Mouse (Mus musculus): Measurements from ENCODE around the gene Slc17a7. TPM values are rescaled to one million over a fixed set of nuclear protein-coding genes. Genes with fewer than 3 reads are reported as not detected.

Slc17a7 gene
- polyA plus RNA-seq, 1 experiment from 2014 or later = 3.6 TPM

DNA sequence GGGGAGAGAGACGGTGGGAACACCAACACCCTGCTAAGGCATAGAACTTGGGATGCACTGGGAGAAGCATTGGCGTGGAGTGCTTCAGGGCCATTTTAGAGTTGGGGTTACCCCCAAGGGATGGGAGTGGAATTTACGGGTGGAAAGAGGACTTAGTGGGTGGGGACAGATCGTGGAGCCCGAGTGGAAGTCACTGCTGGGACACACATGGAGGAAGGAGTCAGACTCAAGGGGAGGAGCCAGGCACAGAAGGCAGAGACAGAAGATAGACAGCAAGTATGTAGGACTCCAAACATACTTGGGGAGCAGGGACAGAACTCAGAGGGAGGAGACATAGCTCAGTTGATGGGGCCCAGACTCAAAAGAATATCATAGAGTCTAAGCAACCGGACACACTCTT lies 1.2 kb upstream of the Slc17a7 start:
- H3K9ac ChIP-seq (ENCODE audit: low read length) = no peak overlapping the region
- H3K27ac ChIP-seq (ENCODE audit: low read depth, low read length) = no peak overlapping the region
- DNase-seq (ENCODE audit: low spot score) (no peak), ATAC-seq (replicated peaks; ENCODE audit: low FRiP score) (no peak; the same call in none of the 2 replicates)
- peaks cover 49% of the 10 kb centered on the region for H3K27me3 ChIP-seq (ENCODE audit: control insufficient read depth, insufficient read depth, low read length)
- H3K36me3 ChIP-seq (ENCODE audit: control insufficient read depth, insufficient read depth, low read length) = no peaks in the 10 kb centered on the region
- peak overlapping the region; percentile 31; the same call in 1 of the 2 replicates for H3K4me3 ChIP-seq (ENCODE audit: low read depth, low read length)
- H3K4me2 ChIP-seq (ENCODE audit: low read depth, low read length, severe bottlenecking) = peak overlapping the region; percentile 64; the same call in 1 of the 2 replicates
- WGBS = 27% methylated on average over 6 of the region's 6 CpGs
- H3K4me1 ChIP-seq (replicated peaks; ENCODE audit: control insufficient read depth, insufficient read depth, low read length) = peaks cover 5% of the 10 kb centered on the region; the same call in 1 of the 2 replicates
- no peaks in the 10 kb centered on the region for H3K9me3 ChIP-seq (ENCODE audit: control insufficient read depth, low read length)

- Histone ChIP-seq H3K4me3 (ENCODE audit: low read depth, low read length) (no peak overlapping the region), H3K27ac (ENCODE audit: low read depth, low read length) (no peak overlapping the region), H3K9ac (ENCODE audit: low read length) (no peak overlapping the region), H3K4me1 (replicated peaks; ENCODE audit: control insufficient read depth, insufficient read depth, low read length) (peaks cover 5% of the 10 kb centered on the region; the same call in 1 of the 2 replicates), H3K27me3 (ENCODE audit: control insufficient read depth, insufficient read depth, low read length) (peaks cover 55% of the 10 kb centered on the region), H3K9me3 (ENCODE audit: control insufficient read depth, low read length) (no peaks in the 10 kb centered on the region), H3K36me3 (ENCODE audit: control insufficient read depth, insufficient read depth, low read length) (no peaks in the 10 kb centered on the region), H3K4me2 (ENCODE audit: low read depth, low read length, severe bottlenecking) (no peak overlapping the region)
- 70% methylated on average over 9 of the region's 9 CpGs for WGBS
- DNase-seq (ENCODE audit: low spot score) (no peak), ATAC-seq (replicated peaks; ENCODE audit: low FRiP score) (no peak)
Measured at GRCm38 (mm10) chr7:45162996-45163615, 643 bp upstream of the Slc17a7 start.

- Histone ChIP-seq H3K4me2 (ENCODE audit: low read depth, low read length, severe bottlenecking) (no peak overlapping the region), H3K9ac (ENCODE audit: low read length) (no peak overlapping the region), H3K4me1 (replicated peaks; ENCODE audit: control insufficient read depth, insufficient read depth, low read length) (peaks cover 5% of the 10 kb centered on the region; the same call in 1 of the 2 replicates), H3K27ac (ENCODE audit: low read depth, low read length) (no peak overlapping the region), H3K27me3 (ENCODE audit: control insufficient read depth, insufficient read depth, low read length) (peaks cover 70% of the 10 kb centered on the region), H3K4me3 (ENCODE audit: low read depth, low read length) (no peak overlapping the region), H3K9me3 (ENCODE audit: control insufficient read depth, low read length) (peaks cover 3% of the 10 kb centered on the region), H3K36me3 (ENCODE audit: control insufficient read depth, insufficient read depth, low read length) (no peaks in the 10 kb centered on the region)
- DNase-seq (ENCODE audit: low spot score) = no peak
- ATAC-seq (replicated peaks; ENCODE audit: low FRiP score) = no peak
- 71% methylated on average over 5 of the region's 5 CpGs for WGBS
Measured at GRCm38 (mm10) chr7:45164833-45165232, 1.1 kb downstream of the Slc17a7 start.

DNA sequence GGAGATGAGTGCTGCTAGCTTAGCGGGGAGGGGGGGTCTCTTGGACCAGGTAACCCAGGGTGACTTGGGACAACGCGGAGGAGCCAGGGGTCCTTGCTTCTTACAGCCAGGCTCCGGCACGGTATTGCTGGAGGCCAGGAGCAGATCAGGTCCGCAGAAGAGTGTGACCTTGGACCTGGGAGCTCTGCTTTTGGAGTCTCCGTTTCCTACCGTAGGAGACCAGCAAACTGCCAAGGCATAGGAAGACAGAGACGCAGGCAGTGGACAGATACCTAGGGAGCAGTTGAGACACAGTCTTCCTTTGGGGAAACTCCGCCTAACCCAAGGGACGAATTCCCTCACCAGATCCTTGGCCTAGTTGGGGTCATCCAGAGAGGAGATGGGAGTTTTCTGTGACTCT lies 2.0 kb downstream of the Slc17a7 start:
- Histone ChIP-seq H3K9ac (ENCODE audit: low read length) (no peak overlapping the region), H3K36me3 (ENCODE audit: control insufficient read depth, insufficient read depth, low read length) (no peaks in the 10 kb centered on the region), H3K9me3 (ENCODE audit: control insufficient read depth, low read length) (peaks cover 7% of the 10 kb centered on the region), H3K4me3 (ENCODE audit: low read depth, low read length) (no peak overlapping the region), H3K4me1 (replicated peaks; ENCODE audit: control insufficient read depth, insufficient read depth, low read length) (peaks cover 5% of the 10 kb centered on the region; the same call in 1 of the 2 replicates), H3K27ac (ENCODE audit: low read depth, low read length) (no peak overlapping the region), H3K4me2 (ENCODE audit: low read depth, low read length, severe bottlenecking) (no peak overlapping the region), H3K27me3 (ENCODE audit: control insufficient read depth, insufficient read depth, low read length) (peaks cover 72% of the 10 kb centered on the region)
- DNase-seq (ENCODE audit: low spot score) = no peak
- WGBS = 44% methylated on average over 11 of the region's 11 CpGs
- no peak for ATAC-seq (replicated peaks; ENCODE audit: low FRiP score)

GRCm38 (mm10) chr7:45166950-45167401 lies 3.2 kb downstream of the Slc17a7 start:
- DNase-seq (ENCODE audit: low spot score) (no peak), ATAC-seq (replicated peaks; ENCODE audit: low FRiP score) (no peak)
- Histone ChIP-seq H3K27me3 (ENCODE audit: control insufficient read depth, insufficient read depth, low read length) (peaks cover 72% of the 10 kb centered on the region), H3K4me3 (ENCODE audit: low read depth, low read length) (no peak overlapping the region), H3K9ac (ENCODE audit: low read length) (no peak overlapping the region), H3K36me3 (ENCODE audit: control insufficient read depth, insufficient read depth, low read length) (no peaks in the 10 kb centered on the region), H3K27ac (ENCODE audit: low read depth, low read length) (0 out of 2 replicates have a peak overlapping the region, but pooled peaks have one; percentile 12), H3K4me2 (ENCODE audit: low read depth, low read length, severe bottlenecking) (no peak overlapping the region), H3K4me1 (replicated peaks; ENCODE audit: control insufficient read depth, insufficient read depth, low read length) (peaks cover 4% of the 10 kb centered on the region; the same call in 1 of the 2 replicates), H3K9me3 (ENCODE audit: control insufficient read depth, low read length) (peaks cover 7% of the 10 kb centered on the region)
- whole genome bisulfite sequencing = 25% methylated on average over 10 of the region's 10 CpGs

- Histone ChIP-seq H3K9ac (ENCODE audit: low read length) (no peak overlapping the region), H3K27me3 (ENCODE audit: control insufficient read depth, insufficient read depth, low read length) (peaks cover 68% of the 10 kb centered on the region), H3K27ac (ENCODE audit: low read depth, low read length) (no peak overlapping the region), H3K4me2 (ENCODE audit: low read depth, low read length, severe bottlenecking) (no peak overlapping the region), H3K4me1 (replicated peaks; ENCODE audit: control insufficient read depth, insufficient read depth, low read length) (peaks cover 4% of the 10 kb centered on the region; the same call in 1 of the 2 replicates), H3K4me3 (ENCODE audit: low read depth, low read length) (no peak overlapping the region), H3K9me3 (ENCODE audit: control insufficient read depth, low read length) (peaks cover 7% of the 10 kb centered on the region), H3K36me3 (ENCODE audit: control insufficient read depth, insufficient read depth, low read length) (no peaks in the 10 kb centered on the region)
- no peak for ATAC-seq (replicated peaks; ENCODE audit: low FRiP score)
- no peak for DNase-seq (ENCODE audit: low spot score)
- WGBS = 3% methylated on average over 19 of the region's 19 CpGs
Measured at GRCm38 (mm10) chr7:45167761-45168445, 4.2 kb downstream of the Slc17a7 start.

GRCm38 (mm10) chr7:45168656-45169055 lies 4.9 kb downstream of the Slc17a7 start:
- ATAC-seq (replicated peaks; ENCODE audit: low FRiP score) = no peak
- Histone ChIP-seq H3K4me3 (ENCODE audit: low read depth, low read length) (no peak overlapping the region), H3K9ac (ENCODE audit: low read length) (no peak overlapping the region), H3K27ac (ENCODE audit: low read depth, low read length) (no peak overlapping the region), H3K4me1 (replicated peaks; ENCODE audit: control insufficient read depth, insufficient read depth, low read length) (peaks cover 4% of the 10 kb centered on the region; the same call in 1 of the 2 replicates), H3K9me3 (ENCODE audit: control insufficient read depth, low read length) (peaks cover 7% of the 10 kb centered on the region), H3K4me2 (ENCODE audit: low read depth, low read length, severe bottlenecking) (no peak overlapping the region), H3K27me3 (ENCODE audit: control insufficient read depth, insufficient read depth, low read length) (peaks cover 60% of the 10 kb centered on the region), H3K36me3 (ENCODE audit: control insufficient read depth, insufficient read depth, low read length) (no peaks in the 10 kb centered on the region)
- WGBS = 3% methylated on average over 24 of the region's 24 CpGs
- no peak for DNase-seq (ENCODE audit: low spot score)

- Histone ChIP-seq H3K4me2 (ENCODE audit: low read depth, low read length, severe bottlenecking) (no peak overlapping the region), H3K9ac (ENCODE audit: low read length) (no peak overlapping the region), H3K4me3 (ENCODE audit: low read depth, low read length) (no peak overlapping the region), H3K9me3 (ENCODE audit: control insufficient read depth, low read length) (peaks cover 7% of the 10 kb centered on the region), H3K27me3 (ENCODE audit: control insufficient read depth, insufficient read depth, low read length) (peaks cover 58% of the 10 kb centered on the region), H3K4me1 (replicated peaks; ENCODE audit: control insufficient read depth, insufficient read depth, low read length) (no peaks in the 10 kb centered on the region; the same call in 1 of the 2 replicates), H3K36me3 (ENCODE audit: control insufficient read depth, insufficient read depth, low read length) (no peaks in the 10 kb centered on the region), H3K27ac (ENCODE audit: low read depth, low read length) (no peak overlapping the region)
- no peak for DNase-seq (ENCODE audit: low spot score)
- WGBS = 89% methylated on average over 3 of the region's 3 CpGs
- ATAC-seq (replicated peaks; ENCODE audit: low FRiP score) = no peak
Measured at GRCm38 (mm10) chr7:45169495-45169894, 5.7 kb downstream of the Slc17a7 start.

All from forebrain, embryonic 11.5 days (tissue).